Mouse (Mus musculus) embryonic facial prominence, embryonic 15.5 days (tissue): ENCODE measurements around the gene Gpatch2l. TPM values are rescaled to one million over a fixed set of nuclear protein-coding genes. Genes with fewer than 3 reads are reported as not detected.

ENCODE experiments used
- ATAC-seq: fragments of 200-750 bp; cut with Nextera tagmentation; 2 replicates; pipeline ENCODE4 v1.8.0; 2017; ENCODE audit warnings: low read depth, moderate TSS enrichment; ENCODE audit not compliant: insufficient number of reproducible peaks, low FRiP score, low TSS enrichment
- H3K27ac ChIP-seq: fragments of 300-500 bp; sonication (generic); replicated peaks from 2 replicates; pipeline ENCODE4 v1.5.1; 2015; ENCODE audit warnings: mild to moderate bottlenecking, inconsistent platforms
- H3K27me3 ChIP-seq: fragments of 300-500 bp; sonication (generic); 2 replicates; pipeline ENCODE4 v1.6.1; 2015; ENCODE audit warnings: inconsistent platforms
- H3K36me3 ChIP-seq: fragments of 300-500 bp; sonication (generic); 2 replicates; pipeline ENCODE4 v1.6.1; 2015; ENCODE audit warnings: mild to moderate bottlenecking, inconsistent platforms
- H3K4me1 ChIP-seq: fragments of 300-500 bp; sonication (generic); 2 replicates; pipeline ENCODE4 v1.6.1; 2015; ENCODE audit warnings: inconsistent platforms
- H3K4me2 ChIP-seq: fragments of 300-500 bp; sonication (generic); replicated peaks from 2 replicates; pipeline ENCODE4 v1.6.1; 2015; ENCODE audit warnings: mild to moderate bottlenecking, inconsistent platforms
- H3K4me3 ChIP-seq: fragments of 300-500 bp; sonication (generic); replicated peaks from 2 replicates; pipeline ENCODE4 v1.5.1; 2015; ENCODE audit warnings: mild to moderate bottlenecking, inconsistent platforms
- H3K9ac ChIP-seq: fragments of 300-500 bp; sonication (generic); 2 replicates; pipeline ENCODE4 v1.6.1; 2015; ENCODE audit warnings: inconsistent platforms
- H3K9me3 ChIP-seq: fragments of 300-500 bp; sonication (generic); replicated peaks from 2 replicates; pipeline ENCODE4 v1.6.1; 2016; ENCODE audit warnings: inconsistent platforms
- WGBS: fragments of 180-500 bp; shearing (Covaris S2); methylation state at CpG from one replicate; pipeline ENCODE4 v1.1.7; 2015; 5-methylcytosine and 5-hydroxymethylcytosine counted together
- polyA plus RNA-seq: library from polyadenylated mRNA; unstranded; fragments of >200 nt; fragmentation: Nextera tagmentation; extraction: Ambion mirVana; gene quantifications from 2 replicates; pipeline ENCODE4 v1.2.1, GENCODE M21; 2015

Gpatch2l gene
- polyA plus RNA-seq, 1 experiment from 2014 or later, result 16.7 TPM

GRCm38 (mm10) chr12:86336209-86336608, 94.6 kb downstream of the Gpatch2l start:
- H3K36me3 ChIP-seq, result no peaks in the 10 kb centered on the region
- H3K4me2 ChIP-seq, result no peak overlapping the region
- H3K9ac ChIP-seq, result no peak overlapping the region
- no peaks in the 10 kb centered on the region for H3K9me3 ChIP-seq
- no peak for ATAC-seq
- H3K27ac ChIP-seq, result no peak overlapping the region
- H3K4me3 ChIP-seq, result no peak overlapping the region
- H3K4me1 ChIP-seq, result no peaks in the 10 kb centered on the region
- H3K27me3 ChIP-seq, result no peaks in the 10 kb centered on the region
- WGBS, result 90% methylated on average over 3 of the region's 3 CpGs

- H3K4me2 ChIP-seq, result no peak overlapping the region
- no peaks in the 10 kb centered on the region for H3K4me1 ChIP-seq
- no peak overlapping the region for H3K9ac ChIP-seq
- H3K9me3 ChIP-seq, result no peaks in the 10 kb centered on the region
- H3K36me3 ChIP-seq, result no peaks in the 10 kb centered on the region
- no peak overlapping the region for H3K27ac ChIP-seq
- 38% methylated on average over 7 of the region's 7 CpGs for WGBS
- no peak for ATAC-seq
- H3K4me3 ChIP-seq, result no peak overlapping the region
- no peaks in the 10 kb centered on the region for H3K27me3 ChIP-seq
These were observed 95.2 kb downstream of the Gpatch2l start for GRCm38 (mm10) chr12:86336887-86337286.

Other genes with a start within 250 kb of the Gpatch2l start
- 67.5 and 71.6 TPM in 2 replicates for gene Tgfb3, start 162.8 kb upstream of the Gpatch2l start, polyA plus RNA-seq
- gene Ift43, start 159.3 kb upstream of the Gpatch2l start, polyA plus RNA-seq, result 83.6 and 97.9 TPM in 2 replicates
- 0.34 and 0.44 TPM in 2 replicates for gene Esrrb, start 119.3 kb downstream of the Gpatch2l start, polyA plus RNA-seq